Mouse (Mus musculus): ENCODE results near the gene Edn2.

Edn2 gene

DNA sequence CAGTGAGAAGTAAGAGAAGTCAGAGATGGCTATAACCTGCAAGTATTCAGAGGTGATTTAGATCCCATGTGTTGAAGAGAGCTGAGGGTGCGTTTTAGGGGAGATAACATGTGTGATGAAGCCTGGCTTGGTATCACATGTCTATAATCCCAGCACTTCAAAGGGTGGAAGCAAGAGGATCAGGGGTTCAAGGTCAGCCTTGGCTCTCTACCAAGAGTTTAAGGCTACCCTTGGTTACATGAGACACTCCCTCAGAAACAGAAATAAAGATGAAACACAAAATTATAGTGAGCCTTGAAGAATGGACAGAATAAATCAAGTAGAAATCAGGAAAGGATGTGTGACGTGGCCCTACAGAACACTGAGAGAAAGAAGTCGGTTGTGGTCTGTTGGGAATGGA lies 7.3 kb upstream of the Edn2 start:
- no peak for DNase-seq (ENCODE audit: low read depth, low spot score)

DNA sequence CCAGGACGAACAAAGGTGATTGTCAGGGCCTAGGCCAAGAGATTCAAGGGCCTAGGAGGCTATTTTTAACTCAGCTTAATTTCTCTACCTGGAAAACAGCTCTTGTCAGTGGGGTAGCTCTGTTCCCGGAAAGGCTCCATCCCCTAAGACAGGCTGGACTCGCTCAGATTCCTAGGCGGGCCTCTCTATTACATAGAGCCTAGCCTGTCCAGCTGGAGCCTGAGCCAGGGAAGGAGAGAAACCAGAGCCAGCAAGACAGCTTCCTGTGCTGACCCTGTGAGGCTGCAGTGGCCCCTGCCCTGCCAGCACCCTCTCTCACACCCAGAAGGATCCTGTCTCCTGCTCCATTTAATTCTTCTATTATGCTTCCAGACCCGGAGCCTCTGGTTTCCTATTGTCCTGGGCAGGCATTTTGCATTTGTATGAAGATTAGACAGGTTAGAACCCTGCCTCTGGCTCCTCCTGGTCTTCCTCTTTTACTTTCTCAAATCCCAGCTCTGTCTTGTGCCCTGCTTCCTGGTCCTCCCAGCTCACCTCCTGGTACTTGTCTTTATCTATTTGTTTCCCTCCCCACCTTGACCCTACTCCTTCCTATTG lies 2.2 kb upstream of the Edn2 start:
- DNase-seq (ENCODE audit: low read depth, low spot score) = peak; percentile 59

DNA sequence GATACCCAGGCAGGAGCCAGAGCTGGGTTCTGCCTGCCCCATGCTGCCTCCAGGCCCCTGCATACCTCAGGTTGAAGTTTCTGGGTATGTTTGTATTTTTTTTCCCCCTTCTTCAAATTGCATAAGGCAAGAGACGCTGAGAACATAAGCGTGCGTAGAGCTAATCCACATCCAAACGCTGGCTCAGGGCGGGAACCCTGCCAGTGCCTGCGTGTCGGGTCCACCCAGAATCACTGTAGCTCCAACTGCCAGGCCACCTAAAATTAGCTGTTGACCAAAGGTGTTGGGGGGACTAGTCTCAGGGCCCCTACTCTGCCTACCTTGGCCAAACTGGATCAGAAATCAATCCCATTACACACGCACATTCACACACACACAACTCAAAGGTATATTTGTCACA lies 1.6 kb downstream of the Edn2 start:
- no peak for DNase-seq (ENCODE audit: low read depth, low spot score)

DNA sequence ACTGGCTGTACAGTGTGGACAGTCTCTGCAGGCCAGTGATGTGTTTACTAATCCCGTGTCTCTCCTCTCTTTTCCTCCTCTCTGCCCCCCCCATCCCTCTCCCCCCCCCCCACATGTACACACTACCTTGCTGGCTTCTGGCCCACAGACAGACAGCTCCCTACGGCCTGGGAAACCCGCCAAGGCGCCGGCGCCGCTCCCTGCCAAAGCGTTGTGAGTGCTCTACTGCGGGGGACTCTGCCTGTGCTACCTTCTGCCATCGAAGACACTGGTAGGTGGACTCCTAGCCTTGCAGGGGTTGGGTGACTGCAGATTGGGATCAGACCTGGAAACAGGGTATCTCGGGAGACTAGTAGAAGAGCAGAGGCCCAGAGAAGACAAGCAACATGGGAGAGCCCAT lies 2.2 kb downstream of the Edn2 start:
- DNase-seq (ENCODE audit: low read depth, low spot score) = no peak

DNA sequence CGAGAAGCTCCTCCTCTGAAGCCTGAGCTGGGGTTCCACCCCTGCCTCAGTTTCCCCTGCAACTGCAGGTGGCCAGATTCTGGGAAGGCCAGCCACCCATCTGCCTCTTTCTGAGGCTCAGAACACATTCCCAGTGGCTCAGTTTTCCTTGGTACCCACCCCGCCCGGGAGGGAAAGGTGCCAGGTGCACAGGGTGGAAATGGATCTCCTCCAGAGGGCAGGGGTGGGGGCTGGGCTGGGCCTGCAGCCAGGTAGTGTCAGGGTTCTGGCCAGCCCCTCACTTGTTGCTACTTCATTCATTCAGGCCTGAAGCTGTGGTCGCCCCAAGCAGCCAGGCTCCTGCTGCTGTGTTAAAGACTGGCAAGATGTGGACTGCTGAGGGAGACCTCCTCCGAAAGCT lies 3.3 kb downstream of the Edn2 start:
- DNase-seq (ENCODE audit: low read depth, low spot score) = no peak

DNA sequence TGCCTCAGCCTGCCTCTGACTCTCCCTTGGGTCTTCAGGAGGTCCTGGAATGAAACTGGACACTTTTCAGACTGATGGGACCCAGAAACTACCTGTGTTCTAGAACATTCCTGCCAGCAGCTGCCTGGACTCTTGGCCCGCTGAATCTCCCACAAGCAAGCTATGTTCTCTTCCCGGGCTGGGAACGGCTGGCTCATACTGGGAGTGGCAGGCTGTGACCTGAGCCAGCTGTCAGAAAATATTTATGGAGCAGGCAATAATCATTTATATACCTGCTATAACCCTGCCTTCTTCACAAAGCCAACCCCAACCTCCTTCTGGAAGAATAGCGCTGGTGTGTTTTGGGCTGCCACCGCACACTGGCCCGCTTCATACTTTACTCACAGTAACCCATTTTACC lies 6.8 kb downstream of the Edn2 start:
- DNase-seq (ENCODE audit: low read depth, low spot score) = no peak

DNA sequence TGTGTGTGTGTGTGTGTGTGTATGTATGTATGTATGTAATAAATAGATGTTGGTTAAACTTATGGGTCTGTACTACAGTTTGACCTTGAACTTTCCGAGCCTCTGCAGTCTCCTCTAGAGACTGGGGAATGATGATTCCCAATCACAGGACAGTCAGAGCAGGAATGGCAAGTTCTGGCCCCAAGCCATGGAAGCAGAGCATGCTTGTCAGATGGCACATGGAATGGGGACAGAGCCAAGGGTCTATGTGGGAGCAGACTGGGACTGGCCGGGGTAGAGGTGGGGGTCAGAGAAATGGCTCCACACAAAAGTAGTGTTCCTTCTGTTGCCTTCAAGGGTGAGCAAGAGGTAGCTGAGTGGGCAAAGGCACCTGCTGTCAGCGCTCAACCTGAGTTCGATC lies 7.3 kb downstream of the Edn2 start:
- no peak for DNase-seq (ENCODE audit: low read depth, low spot score)

DNA sequence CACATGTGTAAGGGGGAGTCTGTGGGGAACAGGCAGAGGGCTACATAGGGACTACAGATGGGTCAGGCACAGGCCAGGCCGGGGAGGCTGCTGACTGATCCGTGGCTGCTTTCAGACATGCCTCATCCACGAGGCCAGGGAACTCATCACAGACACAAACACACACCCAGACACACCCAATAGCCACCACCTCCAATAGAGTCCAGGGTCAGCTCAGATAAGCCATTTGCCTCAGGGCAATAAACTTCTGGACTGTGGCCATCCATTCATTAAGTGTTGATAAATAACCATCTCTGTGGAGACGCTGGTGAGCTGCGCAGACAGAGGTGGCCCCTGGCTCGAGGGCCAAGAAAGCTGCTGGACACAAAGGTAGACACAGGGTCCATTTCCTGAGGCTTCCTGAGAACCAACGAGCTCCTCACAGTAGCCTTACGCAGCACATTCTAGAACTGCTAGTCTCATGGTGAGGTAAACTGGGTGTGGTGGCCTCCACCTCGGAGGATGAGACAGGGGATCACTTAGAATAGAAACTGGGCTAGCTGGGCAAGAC lies 9.5 kb downstream of the Edn2 start:
- DNase-seq (ENCODE audit: low read depth, low spot score) = no peak

DNA sequence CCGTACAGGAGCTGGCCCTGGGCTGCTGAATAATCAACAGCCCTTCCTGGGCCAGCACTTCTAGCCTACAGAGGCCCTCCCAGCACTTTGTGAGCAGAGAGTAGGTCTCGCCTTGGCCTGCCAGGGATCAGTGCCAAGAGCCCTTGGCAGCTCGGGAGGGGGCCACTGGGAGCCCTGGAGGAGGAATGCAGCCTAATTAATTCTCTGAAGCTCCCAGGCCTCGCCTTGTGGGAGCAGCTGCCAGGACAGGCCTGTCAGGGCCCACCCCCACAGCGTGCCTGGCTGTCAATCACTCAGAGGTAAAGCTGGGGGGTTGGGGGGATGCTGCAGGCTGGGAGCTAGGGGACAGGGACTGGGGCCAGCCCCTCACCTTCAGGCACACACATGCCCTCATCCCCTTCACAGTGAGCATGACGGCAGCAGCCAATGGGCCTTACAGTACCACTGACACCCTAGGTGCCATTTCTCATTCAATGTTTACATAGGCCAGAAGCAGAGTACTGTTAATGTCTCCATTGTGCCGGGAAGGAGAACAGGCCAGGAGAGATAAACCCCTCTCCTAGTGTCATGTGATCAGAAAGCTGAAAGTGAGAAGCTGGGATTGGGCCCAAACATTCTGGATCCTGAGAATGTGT lies 11.2 kb downstream of the Edn2 start:
- no peak for DNase-seq (ENCODE audit: low read depth, low spot score)

DNA sequence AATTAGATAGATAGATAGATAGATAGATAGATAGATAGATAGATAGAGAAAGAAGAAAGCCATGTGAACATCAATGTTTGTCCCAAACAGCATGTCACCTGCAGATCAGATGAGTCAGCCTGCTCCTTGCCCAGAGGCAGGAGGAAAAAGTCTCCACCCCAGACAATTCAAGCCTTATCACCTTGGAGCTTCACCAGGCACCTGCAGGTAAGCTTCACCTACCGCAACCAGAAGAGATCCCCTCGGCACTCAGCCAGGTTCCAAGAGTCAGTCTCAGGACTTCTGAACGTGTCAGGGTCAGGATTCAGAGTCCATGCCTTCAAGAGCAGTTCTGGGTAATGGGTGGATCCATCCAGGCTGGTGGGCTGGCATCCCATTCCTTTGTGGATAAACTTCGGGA lies 18.1 kb downstream of the Edn2 start:
- no peak for DNase-seq (ENCODE audit: low read depth, low spot score)

DNA sequence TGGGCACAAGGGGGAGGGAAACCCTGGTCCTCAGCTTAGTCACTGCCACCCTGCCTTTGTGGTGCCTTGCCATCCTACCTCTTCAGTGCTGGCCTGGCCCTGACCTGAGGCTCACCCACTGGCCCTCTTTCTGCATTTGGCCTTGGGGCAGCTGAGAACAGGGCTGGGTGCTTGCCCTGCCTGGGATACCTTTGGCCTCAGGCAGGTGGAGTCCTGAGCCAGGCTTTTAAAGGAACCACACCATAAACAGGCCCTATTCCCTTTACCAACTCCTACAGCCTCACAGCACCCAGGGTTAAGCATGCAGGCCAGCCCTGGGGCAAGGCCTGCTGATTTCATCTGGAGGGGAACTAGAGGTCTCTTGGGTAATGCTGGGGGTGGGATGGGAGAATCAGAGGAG lies 19.5 kb downstream of the Edn2 start:
- no peak for DNase-seq (ENCODE audit: low read depth, low spot score)

DNA sequence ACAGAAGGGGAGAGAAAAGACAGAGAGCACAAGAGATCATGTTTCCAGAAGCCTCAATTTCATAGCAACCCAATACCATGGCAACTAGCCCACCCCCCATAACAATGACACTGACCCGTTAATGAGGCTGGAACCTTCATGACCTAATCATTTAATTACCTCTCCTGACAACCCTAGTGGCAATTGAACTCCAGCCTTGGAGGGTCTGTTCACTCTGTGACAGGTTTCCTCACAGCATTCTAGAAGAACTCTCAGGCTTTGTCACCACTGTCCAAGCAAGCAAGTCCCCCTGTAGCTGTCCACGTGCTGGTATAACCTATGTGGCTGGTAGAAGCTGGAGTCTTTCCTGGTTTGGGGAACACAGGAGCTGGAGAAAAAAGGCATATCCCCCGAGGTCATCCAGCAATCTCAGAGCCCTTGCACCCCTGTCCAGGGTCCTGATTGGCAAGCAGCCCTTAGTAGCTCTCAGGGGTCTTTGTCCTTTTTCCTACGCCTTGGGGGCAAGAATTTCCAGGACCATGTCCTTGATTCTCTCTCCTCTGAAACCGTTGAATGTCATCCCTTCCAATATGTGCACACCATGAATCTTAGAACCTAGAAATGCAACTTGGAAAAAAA lies 23.5 kb downstream of the Edn2 start:
- no peak for DNase-seq (ENCODE audit: low read depth, low spot score)

DNA sequence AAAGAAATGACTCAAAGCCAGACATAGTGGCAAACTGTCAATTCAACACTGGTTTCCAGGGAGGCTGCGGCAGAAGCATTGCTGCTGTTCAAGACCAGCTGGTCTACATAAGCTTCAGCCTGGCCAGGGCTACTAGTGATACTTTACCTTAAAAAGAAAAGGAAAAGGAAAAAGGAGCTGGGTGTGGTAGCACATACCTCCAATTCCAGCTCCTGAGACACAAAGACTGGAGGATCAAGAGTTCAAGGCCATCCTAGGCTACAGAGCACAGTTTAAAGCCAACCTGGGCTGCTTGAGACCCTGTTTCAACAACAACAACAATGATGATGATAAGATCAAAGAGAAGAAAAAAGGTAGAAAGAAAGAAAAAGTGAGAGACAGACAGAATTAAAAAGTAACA lies 25.4 kb downstream of the Edn2 start:
- no peak for DNase-seq (ENCODE audit: low read depth, low spot score)

DNA sequence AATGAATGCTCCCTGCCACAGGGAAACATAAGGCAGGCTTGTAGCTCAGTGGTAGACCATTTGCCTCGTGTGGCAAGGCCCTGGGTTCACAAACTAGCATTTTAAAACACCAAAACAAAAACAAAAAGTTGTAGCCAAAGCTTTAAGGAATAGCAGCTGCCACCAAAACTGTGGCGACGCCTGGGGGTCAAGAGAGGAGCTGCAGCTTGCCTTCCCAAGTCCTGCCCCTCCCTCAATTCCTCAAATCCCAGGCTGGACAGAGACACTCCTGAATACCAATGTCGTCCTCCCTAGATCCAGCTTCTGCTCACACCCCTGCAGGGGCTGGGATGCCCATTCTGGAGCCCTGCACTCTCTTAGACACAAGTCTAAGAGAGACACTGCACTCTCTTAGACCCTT lies 25.9 kb downstream of the Edn2 start:
- DNase-seq (ENCODE audit: low read depth, low spot score) = no peak

DNA sequence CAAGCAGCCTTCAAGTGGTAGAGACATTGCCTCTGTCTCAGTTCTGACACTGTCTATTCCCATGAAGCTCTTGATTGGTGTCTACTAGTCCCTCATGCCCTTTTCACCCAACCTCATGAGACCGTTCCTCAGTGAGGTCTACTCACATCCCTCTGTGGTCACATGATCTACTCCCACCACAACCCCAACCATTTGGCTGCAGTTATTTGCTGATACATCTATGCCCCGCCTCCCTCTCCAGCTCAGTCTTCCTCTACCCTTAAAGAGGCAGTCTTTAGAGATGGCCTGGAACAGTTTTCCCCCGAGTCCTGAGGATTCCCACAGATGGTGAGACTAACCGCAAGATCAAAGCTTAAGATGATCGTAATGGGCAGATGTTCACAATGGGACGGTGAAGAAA lies 27.2 kb downstream of the Edn2 start:
- DNase-seq (ENCODE audit: low read depth, low spot score) = no peak

DNA sequence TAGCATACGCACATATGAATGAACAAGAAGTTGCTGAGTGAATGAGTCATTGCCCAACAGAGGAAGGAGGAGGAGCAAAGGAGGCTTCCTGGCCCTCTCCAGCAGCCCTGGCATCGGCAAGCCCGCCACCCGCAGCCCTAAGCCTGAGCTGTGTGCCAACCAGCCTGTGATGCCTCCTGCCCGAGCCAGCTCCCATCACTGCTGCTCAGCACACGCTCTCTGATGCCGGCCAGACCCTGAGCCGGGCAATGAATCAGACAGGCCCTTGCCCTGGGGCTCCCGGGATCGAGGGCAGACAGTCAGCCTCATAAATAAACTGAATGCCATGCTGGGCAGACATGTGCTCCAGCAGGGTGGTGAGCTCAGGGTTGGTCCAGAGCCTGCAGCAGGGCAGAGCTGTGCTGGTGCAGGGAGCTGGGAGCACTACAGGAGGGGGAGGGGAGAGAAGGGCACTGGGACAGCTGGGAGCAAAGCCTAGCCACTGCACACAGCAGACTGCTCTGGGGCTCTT lies 27.7 kb downstream of the Edn2 start:
- peak; percentile 32 for DNase-seq (ENCODE audit: low read depth, low spot score)

DNA sequence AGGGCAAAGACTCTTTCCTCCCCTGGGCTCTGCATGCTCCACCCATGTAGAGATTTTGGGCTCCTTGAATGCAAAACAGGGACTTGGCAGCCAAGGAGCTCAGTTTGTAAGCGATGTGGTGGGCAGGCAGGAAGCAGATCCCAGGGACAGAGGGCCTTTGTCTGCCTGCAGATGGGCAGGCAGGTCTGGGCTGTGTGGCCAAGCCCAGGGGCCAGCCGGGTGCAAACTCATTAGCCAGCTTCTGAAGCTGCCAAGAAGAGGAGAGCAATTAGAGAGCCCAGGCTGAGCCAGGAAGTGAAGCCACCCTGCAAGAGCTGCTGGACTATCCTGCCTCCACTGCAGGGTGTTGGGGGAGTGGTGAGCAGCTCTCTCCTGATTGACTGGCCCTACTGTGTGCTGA lies 28.9 kb downstream of the Edn2 start:
- no peak for DNase-seq (ENCODE audit: low read depth, low spot score)

DNA sequence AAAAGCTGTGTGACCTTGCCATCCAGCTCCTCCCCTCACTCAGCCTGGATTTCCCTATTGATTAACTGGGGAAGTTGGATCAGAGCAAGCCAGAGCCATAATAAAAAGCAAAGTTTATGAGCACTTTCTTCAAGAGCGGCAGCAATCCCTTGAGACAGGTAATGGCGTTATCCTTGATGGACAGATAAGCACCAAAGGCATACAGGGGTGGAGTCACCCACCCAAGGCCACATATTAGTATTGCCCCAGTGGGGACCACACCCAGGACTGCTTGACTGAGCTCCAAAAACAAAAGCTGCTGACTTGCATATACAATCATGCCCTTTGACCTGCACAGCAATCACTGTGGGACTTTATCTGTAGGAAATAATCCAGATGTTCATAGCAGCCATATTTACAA lies 31.0 kb downstream of the Edn2 start:
- no peak for DNase-seq (ENCODE audit: low read depth, low spot score)

DNA sequence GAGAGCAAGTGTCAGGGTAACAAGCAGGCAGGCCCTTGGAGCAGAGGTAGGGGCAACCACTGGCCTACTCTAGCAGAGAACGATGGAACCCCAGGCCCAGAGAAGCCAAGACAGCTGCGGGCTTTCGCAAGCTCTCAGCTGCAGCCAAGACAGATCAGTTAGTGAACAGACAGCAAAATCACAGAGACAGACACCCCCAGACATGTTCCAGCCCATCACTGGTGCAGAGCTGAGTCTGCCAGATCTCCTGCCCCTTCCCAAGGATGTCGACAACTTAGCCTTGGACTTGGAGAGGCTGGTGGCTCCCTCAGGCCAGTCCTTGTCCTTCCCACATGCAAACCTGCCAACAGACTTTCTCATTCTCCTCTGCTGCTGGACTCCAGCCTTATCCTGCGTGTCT lies 33.0 kb downstream of the Edn2 start:
- DNase-seq (ENCODE audit: low read depth, low spot score) = peak; percentile 62

DNA sequence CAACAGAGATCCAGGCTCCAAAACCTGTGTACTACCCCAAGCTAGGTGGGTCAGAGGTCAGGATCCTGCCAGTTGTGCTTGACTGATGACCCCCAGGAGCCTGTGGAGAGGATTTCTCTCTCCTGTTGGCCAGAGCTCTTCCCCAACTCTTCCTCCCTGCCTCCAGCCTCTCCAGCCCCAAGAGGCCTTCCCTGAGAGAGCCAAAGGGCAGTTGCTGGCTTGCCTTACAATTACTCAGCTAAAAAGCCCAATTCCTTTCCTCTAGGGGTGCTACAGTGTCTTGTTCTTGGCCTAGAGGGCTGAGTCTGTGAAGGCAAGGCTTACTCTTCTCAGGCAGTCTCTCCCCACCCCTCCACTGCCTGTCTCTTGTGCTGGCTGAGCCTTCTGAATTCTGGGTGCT lies 34.0 kb downstream of the Edn2 start:
- peak; percentile 66 for DNase-seq (ENCODE audit: low read depth, low spot score)

DNA sequence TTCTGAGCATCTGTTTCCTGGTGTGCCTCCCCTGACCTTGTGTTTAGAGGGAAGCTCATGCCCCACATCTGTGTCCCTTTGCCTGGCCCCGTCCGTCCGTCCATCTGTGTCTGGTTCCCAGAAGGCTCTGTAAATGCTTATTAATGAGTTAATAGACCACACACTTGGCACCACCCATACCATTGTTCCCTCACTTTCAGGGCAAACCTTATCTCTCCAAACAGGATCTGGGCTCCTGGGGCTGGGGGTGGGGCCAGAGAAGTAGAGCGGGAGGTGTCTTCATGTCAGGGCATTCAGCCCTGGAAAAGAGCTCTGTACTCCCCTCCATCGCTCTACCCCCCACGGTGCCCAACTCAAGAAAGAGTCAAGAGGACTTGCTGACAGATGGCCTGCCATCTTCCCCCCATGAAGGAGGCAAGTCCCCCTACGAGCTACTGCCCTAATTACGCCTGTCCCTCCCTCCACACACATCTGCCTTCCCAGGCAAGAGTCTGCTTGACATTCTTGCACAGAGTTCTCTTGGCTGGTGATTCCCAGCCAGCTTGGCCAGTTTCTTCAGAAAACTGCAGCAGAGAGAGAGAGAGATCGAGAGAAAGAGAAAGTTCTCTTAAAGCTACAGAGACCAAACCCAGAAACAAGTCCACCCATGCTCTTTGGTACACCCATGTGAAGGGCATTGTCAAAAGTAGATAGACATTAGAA lies 38.3 kb downstream of the Edn2 start:
- DNase-seq (ENCODE audit: low read depth, low spot score) = no peak

DNA sequence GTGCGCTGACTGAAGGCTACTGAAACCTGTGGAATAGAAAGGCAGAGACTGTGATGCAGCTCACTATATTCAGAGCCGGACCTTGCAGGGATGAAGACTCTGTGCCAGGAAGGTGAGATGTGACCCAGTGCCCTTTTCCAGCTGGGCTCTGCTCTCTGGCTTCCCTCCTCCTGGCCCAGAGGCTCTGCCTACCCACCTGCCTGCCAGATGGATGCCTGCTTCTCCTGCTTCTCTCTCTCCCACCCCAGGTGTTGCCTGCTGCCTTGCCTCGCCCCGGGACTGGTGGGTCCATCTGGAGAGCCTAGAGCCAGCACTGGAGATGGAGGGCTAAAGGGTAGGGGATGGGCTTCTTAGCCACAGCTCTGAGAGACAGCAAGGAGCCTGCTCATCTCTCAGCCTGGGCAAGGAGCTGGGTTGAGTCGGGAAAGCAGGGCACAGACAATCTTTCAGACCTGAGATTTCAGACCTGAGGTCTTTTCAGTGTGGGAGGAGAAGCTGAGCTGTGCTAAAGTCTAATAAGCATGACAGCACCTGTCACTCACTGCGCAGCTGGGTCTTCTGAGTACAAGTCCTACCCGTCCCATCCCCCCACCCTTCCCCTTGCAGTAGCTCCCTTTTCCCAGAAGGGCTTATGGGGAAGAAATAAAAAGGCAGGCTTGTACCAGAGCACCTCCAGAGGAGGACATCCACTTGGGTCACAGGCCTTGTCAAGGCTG lies 39.7 kb downstream of the Edn2 start:
- DNase-seq (ENCODE audit: low read depth, low spot score) = no peak

All from skeletal muscle tissue, adult 2 months (tissue).